In genomic region chr4:106708408-106708807, GRCm38 (mm10) we compare ENCODE assay signal across 8 mouse cellular contexts. TPM values are rescaled to one million over a fixed set of nuclear protein-coding genes. Genes with fewer than 3 reads are reported as not detected.
DNase-seq lines count a peak whose midpoint lies in the region; ATAC-seq lines count a peak whose summit lies in the region.

No protein-coding gene starts in this region.

- H3K4me2 ChIP-seq in hindbrain, embryonic 11.5 days (replicated peaks; ENCODE audit: low read depth, low read length) = no peak overlapping the region

- H3K36me3 ChIP-seq in hindbrain, embryonic 11.5 days (ENCODE audit: control insufficient read depth, insufficient read depth, low read length) = no peaks in the 10 kb centered on the region

- no peaks in the 10 kb centered on the region for H3K9me3 ChIP-seq in hindbrain, embryonic 11.5 days (ENCODE audit: control insufficient read depth, low read length)

- 0 out of 2 replicates have a peak, but pooled peaks have one; percentile 40 for ATAC-seq in hindbrain, embryonic 11.5 days (ENCODE audit: low FRiP score)

- peak; percentile 33 for DNase-seq in MEL-GATA-1-ER (ENCODE audit: extremely low read depth, low read depth)
- peak; percentile 77 to 86 for DNase-seq in cerebellum, adult 18-20 months
- peak; percentile 71 for DNase-seq in forelimb bud, embryonic 11.5 days (ENCODE audit: low read depth, low spot score)
- DNase-seq in hindbrain, embryonic 11.5 days (ENCODE audit: low spot score) = peak; percentile 87
- DNase-seq in layer of hippocampus, postnatal 14 days (ENCODE audit: low spot score in 2 of 2) = peak; percentile 80 to 81
- peak; percentile 85 for DNase-seq in lung, postnatal 10 days
- DNase-seq in retina, adult 2 months (ENCODE audit: low read depth, low spot score) = peak; percentile 44
- DNase-seq in thymus, postnatal 14 days = peak; percentile 79

- no peaks in the 10 kb centered on the region for H3K27me3 ChIP-seq in hindbrain, embryonic 11.5 days (ENCODE audit: control insufficient read depth, insufficient read depth, low read length)

- H3K9ac ChIP-seq in hindbrain, embryonic 11.5 days (ENCODE audit: low read depth, low read length) = no peak overlapping the region

- no peaks in the 10 kb centered on the region for H3K4me1 ChIP-seq in hindbrain, embryonic 11.5 days (replicated peaks; ENCODE audit: control insufficient read depth, insufficient read depth, low read length)

- H3K4me3 ChIP-seq in hindbrain, embryonic 11.5 days (ENCODE audit: low read depth, low read length) = no peak overlapping the region

- 1% methylated on average over 8 of the region's 8 CpGs for WGBS in hindbrain, embryonic 11.5 days

- no peak overlapping the region for H3K27ac ChIP-seq in hindbrain, embryonic 11.5 days (ENCODE audit: low read depth, low read length)

RNA-seq across cellular contexts. Expression of gene Mroh7, which starts 22.3 kb away (rescaled TPM):
- polyA plus RNA-seq in hindbrain, embryonic 11.5 days (2014; fragmentation: Nextera tagmentation; extraction: Ambion mirVana) = 0.25 TPM in 1 of 2 replicates, not detected in the other
- total RNA-seq in layer of hippocampus, postnatal 14 days (2021) = 1 to 10 TPM; 1.5 to 2.1 TPM

RNA-seq across cellular contexts. Expression of gene Fam151a, which starts 25.3 kb away (rescaled TPM):
- polyA plus RNA-seq in hindbrain, embryonic 11.5 days (2014; fragmentation: Nextera tagmentation; extraction: Ambion mirVana) = not detected in 2 replicates
- not detected for total RNA-seq in layer of hippocampus, postnatal 14 days (2021)

RNA-seq across cellular contexts. Expression of gene Ttc4, which starts 29.7 kb away (rescaled TPM):
- polyA plus RNA-seq in hindbrain, embryonic 11.5 days (2014; fragmentation: Nextera tagmentation; extraction: Ambion mirVana) = 78.5 and 95.4 TPM in 2 replicates
- total RNA-seq in layer of hippocampus, postnatal 14 days (2021) = 10 to 100 TPM; 38.7 to 41.3 TPM

RNA-seq across cellular contexts. Expression of gene Pars2, which starts 57.5 kb away (rescaled TPM):
- polyA plus RNA-seq in hindbrain, embryonic 11.5 days (2014; fragmentation: Nextera tagmentation; extraction: Ambion mirVana) = 9.6 and 10.3 TPM in 2 replicates
- total RNA-seq in layer of hippocampus, postnatal 14 days (2021) = 1 to 10 TPM; 6.8 to 7.3 TPM

Comparison
In these comparisons a context has a peak if more than half of its experiments do, and no peak if none do; other contexts are left out.
1. DNase-seq: peak in every context shown above with its lines; median percentile 87 in hindbrain, embryonic 11.5 days; 85 in lung, postnatal 10 days; 82 in cerebellum, adult 18-20 months; 80 in layer of hippocampus, postnatal 14 days; 79 in thymus, postnatal 14 days; 71 in forelimb bud, embryonic 11.5 days; 44 in retina, adult 2 months; 33 in MEL-GATA-1-ER.